Mouse (Mus musculus) heart, embryonic 11.5 days (tissue): ENCODE measurements at regions not wholly inside any gene's neighbourhood (a gene's known extent, or its start where the extent isn't known, plus 50 kb on each side); places are given as distances from the start of the nearest gene placed in this dataset.

ENCODE experiments used
- ATAC-seq: fragments of 200-750 bp; cut with Nextera tagmentation; replicated peaks from 2 replicates; pipeline ENCODE4 v1.8.0; 2017; ENCODE audit warnings: moderate library complexity; ENCODE audit not compliant: insufficient number of reproducible peaks, low FRiP score, low TSS enrichment
- H3K27ac ChIP-seq: fragments of 300-500 bp; sonication (generic); 2 replicates; pipeline ENCODE4 v1.5.1; 2014; ENCODE audit warnings: mild to moderate bottlenecking, low read depth, low read length
- H3K27me3 ChIP-seq: fragments of 300-500 bp; sonication (generic); 2 replicates; pipeline ENCODE4 v1.6.1; 2014; ENCODE audit warnings: mild to moderate bottlenecking, low read length, mixed read lengths; ENCODE audit not compliant: control insufficient read depth, insufficient read depth
- H3K36me3 ChIP-seq: fragments of 300-500 bp; sonication (generic); 2 replicates; pipeline ENCODE4 v1.6.1; 2014; ENCODE audit warnings: mild to moderate bottlenecking, low read length, moderate library complexity, mixed read lengths; ENCODE audit not compliant: control insufficient read depth, insufficient read depth
- H3K4me1 ChIP-seq: fragments of 300-500 bp; sonication (generic); 2 replicates; pipeline ENCODE4 v1.6.1; 2014; ENCODE audit warnings: low read length; ENCODE audit not compliant: control insufficient read depth, insufficient read depth
- H3K4me2 ChIP-seq: fragments of 300-500 bp; sonication (generic); 2 replicates; pipeline ENCODE4 v1.6.1; 2014; ENCODE audit warnings: mild to moderate bottlenecking, moderate library complexity
- H3K4me3 ChIP-seq: fragments of 300-500 bp; sonication (generic); 2 replicates; pipeline ENCODE4 v1.5.1; 2014; ENCODE audit warnings: low read depth, low read length
- H3K9ac ChIP-seq: fragments of 300-500 bp; sonication (generic); 2 replicates; pipeline ENCODE4 v1.6.1; 2014; ENCODE audit warnings: mild to moderate bottlenecking, low read depth, low read length, moderate library complexity
- H3K9me3 ChIP-seq: fragments of 300-500 bp; sonication (generic); replicated peaks from 2 replicates; pipeline ENCODE4 v1.6.1; 2016; ENCODE audit warnings: low read length; ENCODE audit not compliant: control insufficient read depth
- WGBS: fragments of 180-500 bp; shearing (Covaris S2); extraction: QIAGEN DNeasy Blood & Tissue Kit; methylation state at CpG from one replicate; pipeline ENCODE4 v1.1.7; 2014; ENCODE audit not compliant: insufficient replicate concordance; 5-methylcytosine and 5-hydroxymethylcytosine counted together

DNA sequence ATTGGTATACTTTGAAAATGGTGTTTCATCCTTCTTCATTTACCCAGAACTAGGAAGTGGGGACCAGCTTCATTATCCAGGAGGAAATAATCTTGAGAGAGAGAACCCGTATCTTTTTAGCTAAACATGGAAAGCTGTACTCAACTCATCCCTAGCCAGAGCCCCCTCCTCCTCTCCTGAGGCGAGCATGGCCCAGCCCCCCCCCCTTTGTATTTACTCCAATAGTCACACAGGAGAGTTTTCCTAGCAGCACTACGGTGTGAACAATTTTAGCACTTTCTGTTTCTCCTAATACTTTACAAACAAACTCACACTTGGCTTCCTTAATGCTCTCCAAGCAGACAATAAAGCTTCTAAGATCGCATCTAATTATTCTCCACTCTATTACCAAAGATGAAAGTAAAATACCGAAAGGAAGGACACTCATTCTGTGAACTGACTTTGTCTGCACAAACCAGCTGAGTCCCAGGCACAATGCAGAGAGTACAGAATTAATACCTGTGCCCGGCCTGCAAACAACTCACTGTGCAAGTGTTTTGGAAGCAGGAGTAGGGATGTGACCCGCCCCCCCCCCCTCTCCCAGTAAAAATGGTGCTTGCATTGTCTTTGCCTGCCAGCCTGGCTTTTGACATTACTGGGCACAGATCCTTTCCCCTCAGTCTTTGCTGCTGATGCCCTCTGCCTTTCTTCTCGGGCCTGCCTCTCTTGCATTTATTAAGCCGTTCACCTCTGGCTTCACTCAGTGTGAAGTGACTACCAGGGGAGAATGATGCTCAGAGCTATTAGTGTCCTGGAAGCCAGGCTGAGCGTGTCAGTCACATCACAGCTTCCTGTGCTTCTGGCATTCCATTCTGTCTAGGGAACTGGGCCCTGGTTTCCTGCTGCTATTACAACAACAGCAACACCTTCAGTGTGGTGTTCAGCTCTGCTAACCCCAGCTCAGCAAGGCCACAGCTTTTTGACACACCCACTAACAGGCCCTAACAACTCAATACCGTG lies 107.9 kb downstream of the Dad1 start:
- no peak overlapping the region for H3K4me3 ChIP-seq

GRCm38 (mm10) chr14:54143828-54144227 lies 110.1 kb downstream of the Dad1 start:
- ATAC-seq = no peak
- no peak overlapping the region for H3K4me3 ChIP-seq
- H3K27ac ChIP-seq = no peak overlapping the region
- H3K4me1 ChIP-seq = 0 out of 2 replicates have a peak, but pooled peaks cover 9% of the 10 kb centered on the region
- WGBS = 65% methylated on average over 1 of the region's 1 CpGs
- H3K9ac ChIP-seq = no peak overlapping the region
- H3K9me3 ChIP-seq = no peaks in the 10 kb centered on the region
- no peaks in the 10 kb centered on the region for H3K36me3 ChIP-seq
- no peaks in the 10 kb centered on the region for H3K27me3 ChIP-seq
- H3K4me2 ChIP-seq = no peak overlapping the region

More for the DNA sequence above, 107.9 kb downstream of the Dad1 start:
- H3K27ac ChIP-seq = peak overlapping the region; percentile 38; the same call in 1 of the 2 replicates
- no peaks in the 10 kb centered on the region for H3K27me3 ChIP-seq
- ATAC-seq = no peak
- 0 out of 2 replicates have a peak, but pooled peaks cover 9% of the 10 kb centered on the region for H3K4me1 ChIP-seq
- H3K36me3 ChIP-seq = no peaks in the 10 kb centered on the region
- no peak overlapping the region for H3K9ac ChIP-seq
- H3K4me2 ChIP-seq = no peak overlapping the region
- 43% methylated on average over 11 of the region's 11 CpGs for WGBS
- no peaks in the 10 kb centered on the region for H3K9me3 ChIP-seq

DNA sequence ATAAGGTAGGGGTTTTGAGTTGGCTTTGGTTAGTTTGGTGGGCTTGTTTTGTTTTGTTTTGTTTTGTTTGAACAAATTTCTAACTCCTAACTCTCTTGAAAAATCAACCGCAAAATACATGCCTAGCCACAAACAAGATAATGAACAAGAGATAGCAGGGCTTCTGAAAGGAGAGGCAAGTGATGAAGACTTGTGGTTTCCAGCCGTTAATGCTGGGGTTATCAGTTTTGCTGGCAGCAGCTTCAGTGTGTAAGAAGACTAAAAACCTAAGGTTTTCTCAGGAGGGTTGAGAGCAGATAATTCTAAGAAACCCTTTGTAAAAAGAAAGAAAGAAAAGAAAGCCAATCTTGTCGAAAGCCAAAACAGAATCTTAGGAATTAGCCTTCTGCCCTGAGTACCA lies 115.6 kb downstream of the Dad1 start:
- H3K9ac ChIP-seq = no peak overlapping the region
- no peak for ATAC-seq
- no peak overlapping the region for H3K27ac ChIP-seq

DNA sequence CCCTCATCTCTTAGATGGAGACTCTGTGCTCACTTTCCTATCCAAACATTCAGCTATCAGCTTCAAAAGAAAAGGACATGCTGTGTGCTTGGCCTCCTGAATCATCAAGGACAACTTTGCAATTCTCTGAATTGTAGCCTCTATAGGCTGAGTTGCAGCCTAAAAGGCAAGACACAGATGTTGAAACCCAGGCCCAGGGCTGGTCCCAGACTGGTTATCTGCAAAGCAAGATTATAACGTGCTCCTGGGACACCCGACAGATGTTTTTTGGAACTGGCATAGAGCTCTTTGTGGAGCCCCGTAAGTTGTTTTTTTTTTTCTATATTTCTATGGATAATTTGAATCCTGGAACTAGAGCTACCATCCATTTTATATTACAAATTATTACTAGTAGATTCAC lies 117.4 kb downstream of the Dad1 start:
- Histone ChIP-seq H3K36me3 (no peaks in the 10 kb centered on the region), H3K4me3 (no peak overlapping the region), H3K4me1 (no peaks in the 10 kb centered on the region), H3K4me2 (no peak overlapping the region), H3K27me3 (no peaks in the 10 kb centered on the region), H3K27ac (no peak overlapping the region), H3K9me3 (no peaks in the 10 kb centered on the region), H3K9ac (no peak overlapping the region)
- ATAC-seq = no peak
- WGBS = 47% methylated on average over 3 of the region's 3 CpGs

More for the DNA sequence above, 115.6 kb downstream of the Dad1 start:
- H3K4me3 ChIP-seq = no peak overlapping the region
- H3K4me2 ChIP-seq = no peak overlapping the region
- no peaks in the 10 kb centered on the region for H3K27me3 ChIP-seq
- no peaks in the 10 kb centered on the region for H3K9me3 ChIP-seq
- WGBS = 33% methylated on average over 3 of the region's 3 CpGs
- H3K4me1 ChIP-seq = no peaks in the 10 kb centered on the region
- no peaks in the 10 kb centered on the region for H3K36me3 ChIP-seq

DNA sequence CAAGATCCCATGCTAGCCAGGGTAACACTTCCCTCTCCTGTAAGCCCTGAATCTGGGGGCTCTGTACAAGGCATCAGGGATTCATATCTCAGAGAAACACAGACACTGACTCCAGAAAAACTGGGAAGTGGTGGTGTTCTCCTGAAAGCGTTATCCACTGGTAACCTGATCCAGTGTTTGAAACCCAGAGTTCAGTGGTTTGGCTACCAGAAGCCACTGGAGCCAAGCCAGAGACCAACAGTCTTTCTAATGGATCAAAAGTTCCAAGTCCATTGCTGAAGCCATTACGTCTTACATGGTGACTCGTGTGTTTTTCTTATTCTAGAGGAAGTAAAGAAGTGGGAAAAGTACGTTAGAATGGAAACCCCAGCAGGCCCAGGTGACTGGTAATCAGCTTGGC lies 125.6 kb downstream of the Dad1 start:
- H3K4me3 ChIP-seq = no peak overlapping the region
- H3K4me2 ChIP-seq = no peak overlapping the region
- no peaks in the 10 kb centered on the region for H3K9me3 ChIP-seq
- H3K27ac ChIP-seq = no peak overlapping the region
- ATAC-seq = no peak
- H3K36me3 ChIP-seq = no peaks in the 10 kb centered on the region
- 56% methylated on average over 4 of the region's 4 CpGs for WGBS
- peaks cover 10% of the 10 kb centered on the region for H3K4me1 ChIP-seq
- no peak overlapping the region for H3K9ac ChIP-seq
- no peaks in the 10 kb centered on the region for H3K27me3 ChIP-seq

GRCm38 (mm10) chr14:54125510-54125909 lies 128.4 kb downstream of the Dad1 start:
- Histone ChIP-seq H3K36me3 (no peaks in the 10 kb centered on the region), H3K9ac (no peak overlapping the region), H3K4me3 (no peak overlapping the region), H3K27me3 (no peaks in the 10 kb centered on the region), H3K27ac (no peak overlapping the region), H3K4me2 (no peak overlapping the region), H3K9me3 (no peaks in the 10 kb centered on the region), H3K4me1 (peaks cover 10% of the 10 kb centered on the region)
- ATAC-seq = no peak

GRCm38 (mm10) chr14:54121973-54122372 lies 131.9 kb downstream of the Dad1 start:
- WGBS = 59% methylated on average over 7 of the region's 7 CpGs
- H3K36me3 ChIP-seq = no peaks in the 10 kb centered on the region
- ATAC-seq = no peak
- H3K9me3 ChIP-seq = no peaks in the 10 kb centered on the region
- H3K27ac ChIP-seq = no peak overlapping the region
- H3K4me1 ChIP-seq = peaks cover 10% of the 10 kb centered on the region
- no peak overlapping the region for H3K4me3 ChIP-seq
- no peak overlapping the region for H3K9ac ChIP-seq
- no peaks in the 10 kb centered on the region for H3K27me3 ChIP-seq
- H3K4me2 ChIP-seq = no peak overlapping the region

DNA sequence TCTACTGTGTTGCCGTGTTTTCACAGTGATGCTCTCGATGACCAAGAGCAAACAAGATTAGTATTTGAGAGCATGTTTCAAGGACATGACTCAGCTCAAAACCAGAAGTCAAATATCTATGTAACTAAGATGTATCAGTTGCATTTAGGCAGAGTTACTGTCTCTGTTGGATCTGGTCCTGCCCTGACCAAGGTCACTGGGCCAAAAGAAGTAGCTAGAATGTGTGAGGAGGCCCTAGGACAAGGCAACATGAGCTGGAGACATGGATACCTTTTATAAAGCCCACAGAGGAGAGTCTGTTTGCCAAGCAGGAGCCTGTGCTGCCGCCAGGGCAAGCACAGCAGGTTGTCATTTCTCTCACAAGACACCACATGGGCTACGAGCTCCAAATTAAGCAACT lies 132.6 kb downstream of the Dad1 start:
- no peaks in the 10 kb centered on the region for H3K9me3 ChIP-seq
- H3K27me3 ChIP-seq = no peaks in the 10 kb centered on the region
- H3K27ac ChIP-seq = no peak overlapping the region
- H3K36me3 ChIP-seq = no peaks in the 10 kb centered on the region
- no peak overlapping the region for H3K4me2 ChIP-seq
- WGBS = 72% methylated on average over 4 of the region's 4 CpGs
- no peak overlapping the region for H3K9ac ChIP-seq
- no peak overlapping the region for H3K4me3 ChIP-seq
- no peak for ATAC-seq
- H3K4me1 ChIP-seq = peaks cover 10% of the 10 kb centered on the region

DNA sequence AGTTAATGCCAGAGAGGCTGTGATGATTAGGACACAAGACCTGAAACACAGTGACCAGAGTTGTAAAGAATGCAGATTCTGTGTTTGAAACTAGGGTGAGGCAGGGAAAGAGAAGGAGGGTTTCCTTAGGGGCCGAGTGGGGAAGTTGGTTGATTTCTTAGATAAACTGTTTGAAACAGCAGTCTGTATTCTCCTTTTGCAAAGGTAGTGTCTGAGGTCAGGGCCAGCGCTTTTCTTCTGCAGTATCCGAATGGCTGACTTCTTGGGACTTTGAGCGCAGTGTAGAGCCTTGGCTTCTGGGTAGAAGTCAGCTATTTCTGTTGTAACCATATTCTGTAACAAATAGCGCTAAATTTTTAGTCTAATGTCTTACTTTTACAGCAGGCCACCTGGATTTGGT lies 133.7 kb downstream of the Dad1 start:
- Histone ChIP-seq H3K9ac (no peak overlapping the region), H3K27ac (no peak overlapping the region), H3K4me1 (peaks cover 5% of the 10 kb centered on the region), H3K4me3 (no peak overlapping the region), H3K9me3 (no peaks in the 10 kb centered on the region), H3K4me2 (no peak overlapping the region), H3K27me3 (no peaks in the 10 kb centered on the region), H3K36me3 (no peaks in the 10 kb centered on the region)
- no peak for ATAC-seq
- 81% methylated on average over 5 of the region's 5 CpGs for WGBS
